Mouse (Mus musculus) bone marrow macrophage, adult 2 months (primary cell): Measurements from ENCODE around the gene Ifngr1.

Experiments
- CTCF ChIP-seq: IDR thresholded peaks from 2 replicates; pipeline ENCODE4 v1.5.1; 2012; ENCODE audit warnings: low read depth, mild to moderate bottlenecking, low read length, moderate library complexity
- POLR2A ChIP-seq: IDR thresholded peaks from 2 replicates; pipeline ENCODE4 v1.6.1; 2012; ENCODE audit warnings: mild to moderate bottlenecking, low read depth, low read length, borderline replicate concordance

- TF ChIP-seq CTCF: no peak
- TF ChIP-seq POLR2A: no peak
Observed at GRCm38 (mm10) chr10:19613111-19613753, 21.5 kb downstream of the Ifngr1 start.
